Mouse (Mus musculus): ENCODE measurements around the gene Lamc3.

The Lamc3 gene

DNA sequence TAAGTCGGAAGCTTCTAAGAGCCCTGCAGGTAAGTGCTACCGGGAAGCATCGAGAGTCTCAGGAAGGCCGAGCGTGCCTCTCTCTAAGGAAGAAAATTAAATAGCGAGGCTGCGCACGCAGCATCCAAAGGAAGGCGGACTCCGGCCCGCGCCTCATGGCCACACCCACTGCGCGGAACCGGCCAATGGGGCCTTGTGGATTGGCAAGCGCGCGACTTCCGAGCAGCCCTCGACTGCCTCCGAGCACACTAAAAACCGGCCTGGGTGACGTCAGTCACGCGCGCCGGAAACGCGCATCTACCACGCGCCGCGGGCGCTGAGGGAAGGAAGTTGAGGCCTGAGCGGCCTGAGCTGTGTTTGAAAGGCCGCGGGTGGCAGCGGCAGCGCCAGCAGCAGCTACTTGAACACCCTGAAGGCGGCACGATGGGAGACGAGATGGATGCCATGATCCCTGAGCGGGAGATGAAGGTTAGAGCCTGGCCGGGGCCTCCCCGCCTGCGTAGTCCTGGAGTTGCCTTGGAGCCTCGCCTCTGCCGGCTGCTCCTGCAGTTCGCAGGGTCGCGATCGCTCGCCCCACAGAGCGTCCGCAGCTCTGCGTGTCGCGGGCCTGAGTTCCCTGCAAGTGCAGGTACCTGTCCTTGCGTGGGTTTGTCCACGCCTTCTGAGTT is 87.2 kb downstream of the Lamc3 start, which contains the start of gene Nup214:
TSS of gene Nup214 (plus strand) at position 296 of the 668 bp plus-strand sequence.
- peak; percentile 97 for DNase-seq (ENCODE audit: low read depth, low spot score)

DNA sequence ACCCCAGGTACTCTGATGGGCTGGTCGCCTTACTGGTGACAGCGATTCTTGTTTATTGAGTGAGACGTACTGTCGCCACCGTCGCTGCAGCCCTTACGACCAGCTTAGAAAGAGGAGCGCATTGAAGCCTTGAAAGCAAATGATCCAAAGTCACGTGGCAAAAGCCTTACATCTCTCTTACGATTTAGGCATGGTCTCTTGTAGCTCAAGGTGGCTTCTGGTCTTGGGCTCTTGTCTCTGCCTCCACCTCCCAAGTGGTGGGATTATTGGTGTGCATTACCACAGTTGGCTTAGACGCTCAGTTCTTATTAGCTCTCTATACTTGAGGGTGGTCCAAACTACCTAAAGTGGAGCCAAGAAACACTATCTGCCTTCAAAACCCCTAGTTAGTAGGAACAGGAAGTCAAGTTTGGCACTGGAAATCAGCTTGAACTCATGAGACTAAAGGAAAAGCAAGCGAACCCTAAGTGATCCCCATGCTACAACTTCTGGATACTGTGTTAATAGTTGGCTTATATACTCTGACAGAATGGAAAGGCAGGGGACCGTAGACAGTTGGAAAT is 87.8 kb downstream of the Lamc3 start:
- DNase-seq (ENCODE audit: low read depth, low spot score) = no peak

DNA sequence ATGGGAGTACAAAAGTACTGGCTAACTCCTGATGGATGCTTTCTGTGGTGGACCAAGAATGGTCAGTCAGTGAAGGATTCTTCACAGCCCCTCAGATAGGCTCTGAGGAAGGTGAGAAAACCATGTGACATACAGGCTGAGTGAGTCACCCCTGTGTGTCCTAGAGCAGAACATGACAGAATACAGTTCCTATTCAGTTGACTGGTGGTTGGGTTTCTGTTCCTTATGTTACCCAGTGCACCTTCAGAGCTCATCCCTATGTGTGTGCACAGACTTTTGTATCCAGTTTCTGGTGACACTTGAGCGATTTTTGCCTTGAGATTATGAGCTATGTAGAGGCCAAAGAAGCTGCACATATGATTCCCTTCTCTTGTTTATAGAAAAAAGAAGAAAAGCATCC is 100.7 kb downstream of the Lamc3 start:
- DNase-seq (ENCODE audit: low read depth, low spot score) = no peak

DNA sequence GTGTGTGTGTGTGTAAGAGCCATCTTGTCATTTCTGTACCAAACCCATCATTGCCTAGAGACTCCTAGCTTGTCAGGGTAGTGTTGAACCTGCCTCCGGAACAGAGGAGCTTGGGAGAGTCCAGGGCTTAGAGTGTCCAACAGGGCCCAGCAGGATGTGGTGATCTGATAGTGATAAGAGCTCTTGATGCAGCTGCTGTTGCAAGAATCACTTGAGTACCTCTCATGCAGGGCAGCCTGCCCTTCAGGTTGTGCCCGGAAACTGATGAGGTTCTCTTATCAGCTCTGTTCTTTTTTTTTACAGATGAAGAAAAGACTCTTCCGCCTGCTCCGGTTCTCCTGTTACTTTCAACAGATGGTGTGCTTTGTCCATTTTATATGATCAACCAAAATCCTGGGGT is 103.9 kb downstream of the Lamc3 start:
- no peak for DNase-seq (ENCODE audit: low read depth, low spot score)

DNA sequence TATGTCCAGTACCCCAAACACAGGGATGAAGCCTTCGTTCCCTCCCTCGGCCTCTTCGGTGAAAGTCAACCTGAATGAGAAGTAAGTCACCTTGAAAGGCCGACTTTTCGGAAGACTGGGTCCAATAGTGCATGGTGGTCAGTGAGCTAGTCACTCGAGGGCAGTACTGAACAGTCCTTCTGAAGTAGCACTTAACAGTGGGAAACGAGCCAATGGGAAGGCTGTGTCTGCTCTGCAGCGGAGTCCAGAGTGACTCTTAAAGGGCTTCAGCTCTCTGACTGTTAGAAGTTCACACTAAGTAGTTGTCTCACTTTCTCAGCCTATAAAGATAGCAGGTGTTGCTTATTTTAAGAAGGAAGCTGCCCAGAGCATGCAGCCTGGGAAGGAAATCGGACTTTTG is 107.8 kb downstream of the Lamc3 start:
- no peak for DNase-seq (ENCODE audit: low read depth, low spot score)

DNA sequence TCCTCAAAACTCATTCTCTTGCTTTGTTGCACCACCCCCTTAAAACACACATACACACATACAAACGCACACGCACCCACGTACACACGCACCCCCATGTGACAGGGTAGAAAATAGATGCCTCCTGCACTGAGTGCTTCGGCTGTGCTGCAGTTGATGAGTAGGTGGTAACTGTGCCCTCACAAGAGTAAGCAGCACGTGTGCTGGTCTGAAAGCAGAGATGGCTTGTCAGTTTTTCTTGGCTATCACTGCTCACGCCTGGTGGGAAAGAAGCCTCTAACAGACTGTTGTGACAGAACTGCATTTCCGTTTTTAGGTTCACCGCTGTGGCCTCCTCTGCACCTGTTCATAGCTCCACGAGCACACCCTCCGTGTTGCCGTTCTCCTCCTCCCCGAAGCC is 109.0 kb downstream of the Lamc3 start:
- no peak for DNase-seq (ENCODE audit: low read depth, low spot score)
